Mouse (Mus musculus) heart, embryonic 10.5 days (tissue): ENCODE results near the gene Runx1. TPM values are rescaled to one million over a fixed set of nuclear protein-coding genes. Genes with fewer than 3 reads are reported as not detected.

Experiments
- DNase-seq: peaks from one replicate; pipeline ENCODE4 v3.0.0-alpha.2; 2017; ENCODE audit warnings: low spot score
- H3K27ac ChIP-seq: fragments of 300-500 bp; sonication (generic); 2 replicates; pipeline ENCODE4 v1.5.1; 2016; ENCODE audit warnings: mild to moderate bottlenecking
- H3K27me3 ChIP-seq: fragments of 300-500 bp; sonication (generic); 2 replicates; pipeline ENCODE4 v1.6.1; 2016; ENCODE audit warnings: mild to moderate bottlenecking; ENCODE audit not compliant: poor library complexity, insufficient read depth, severe bottlenecking
- H3K36me3 ChIP-seq: fragments of 300-500 bp; sonication (generic); 2 replicates; pipeline ENCODE4 v1.6.1; 2016; ENCODE audit warnings: mild to moderate bottlenecking, moderate library complexity
- H3K4me1 ChIP-seq: fragments of 300-500 bp; sonication (generic); 2 replicates; pipeline ENCODE4 v1.6.1; 2016; ENCODE audit warnings: mild to moderate bottlenecking
- H3K4me3 ChIP-seq: fragments of 300-500 bp; sonication (generic); 2 replicates; pipeline ENCODE4 v1.5.1; 2016; ENCODE audit warnings: mild to moderate bottlenecking, moderate library complexity
- H3K9me3 ChIP-seq: fragments of 300-500 bp; sonication (generic); 2 replicates; pipeline ENCODE4 v1.6.1; 2016; ENCODE audit warnings: mild to moderate bottlenecking, moderate library complexity
- WGBS: fragments of 180-500 bp; shearing (Covaris S2); methylation state at CpG from one replicate; pipeline ENCODE4 v1.1.7; 2016; 5-methylcytosine and 5-hydroxymethylcytosine counted together
- polyA plus RNA-seq: library from polyadenylated mRNA; unstranded; fragments of >200 nt; fragmentation: Nextera tagmentation; extraction: Ambion mirVana; gene quantifications from 2 replicates; pipeline ENCODE4 v1.2.1, GENCODE M21; 2016

Runx1 gene
- polyA plus RNA-seq, 1 experiment from 2014 or later, result 2.5 TPM

DNA sequence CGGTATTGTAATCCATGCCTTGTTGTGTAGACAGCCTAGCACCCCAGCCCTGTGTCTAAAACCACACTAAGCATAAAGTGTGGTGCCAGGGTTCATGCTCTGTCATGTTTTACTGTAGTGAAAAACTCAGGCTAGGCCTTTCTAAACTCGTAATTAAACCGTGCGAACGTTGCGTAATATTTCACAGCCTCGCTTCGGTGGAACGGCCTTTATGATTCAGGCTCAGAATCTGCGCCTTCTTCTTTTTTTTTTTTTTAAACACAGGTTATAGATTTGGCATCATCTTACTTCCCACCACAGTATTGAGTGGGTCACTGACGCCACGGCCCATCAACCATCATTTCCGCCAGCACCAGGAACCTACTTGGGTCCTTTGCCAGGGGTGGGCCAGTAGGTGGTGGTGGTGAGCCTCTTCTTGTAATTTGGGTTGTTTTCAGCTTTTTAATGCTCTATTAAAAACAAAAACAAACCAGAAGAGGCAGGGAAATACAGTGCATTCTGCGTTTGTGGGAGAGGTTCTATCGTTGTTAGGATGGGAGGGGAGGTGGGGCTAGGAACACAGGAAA lies 210.6 kb downstream of the Runx1 start:
- peaks cover 11% of the 10 kb centered on the region for H3K4me1 ChIP-seq
- no peak overlapping the region for H3K27ac ChIP-seq
- H3K9me3 ChIP-seq, result 0 out of 2 replicates have a peak, but pooled peaks cover 3% of the 10 kb centered on the region
- H3K36me3 ChIP-seq, result no peaks in the 10 kb centered on the region
- no peak for DNase-seq
- no peak overlapping the region for H3K4me3 ChIP-seq
- WGBS, result 88% methylated on average over 15 of the region's 15 CpGs
- H3K27me3 ChIP-seq, result peaks cover 32% of the 10 kb centered on the region

DNA sequence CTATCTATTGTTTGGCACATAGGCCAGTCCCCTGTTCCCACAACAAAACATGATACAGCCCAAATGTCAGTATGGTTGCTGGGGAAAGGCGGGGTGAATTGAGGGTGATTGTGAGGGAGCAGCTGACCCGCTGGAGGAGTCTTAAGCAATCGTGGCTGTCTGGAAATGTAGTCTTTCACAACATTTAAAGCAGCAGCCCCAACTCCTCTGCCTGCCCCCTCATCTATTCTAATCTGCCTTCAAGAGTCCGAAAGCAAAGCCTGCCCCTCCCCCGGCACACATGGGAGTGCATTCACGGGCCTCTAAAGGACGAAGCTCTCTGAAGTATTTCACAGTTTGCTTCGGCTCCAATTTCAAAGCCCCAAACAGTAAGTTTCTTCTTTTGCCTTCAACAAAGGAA lies 213.4 kb downstream of the Runx1 start:
- 49% methylated on average over 8 of the region's 8 CpGs for WGBS
- Histone ChIP-seq H3K9me3 (no peaks in the 10 kb centered on the region), H3K27ac (no peak overlapping the region), H3K36me3 (no peaks in the 10 kb centered on the region), H3K27me3 (peaks cover 48% of the 10 kb centered on the region), H3K4me3 (no peak overlapping the region), H3K4me1 (peaks cover 25% of the 10 kb centered on the region)
- DNase-seq, result no peak

DNA sequence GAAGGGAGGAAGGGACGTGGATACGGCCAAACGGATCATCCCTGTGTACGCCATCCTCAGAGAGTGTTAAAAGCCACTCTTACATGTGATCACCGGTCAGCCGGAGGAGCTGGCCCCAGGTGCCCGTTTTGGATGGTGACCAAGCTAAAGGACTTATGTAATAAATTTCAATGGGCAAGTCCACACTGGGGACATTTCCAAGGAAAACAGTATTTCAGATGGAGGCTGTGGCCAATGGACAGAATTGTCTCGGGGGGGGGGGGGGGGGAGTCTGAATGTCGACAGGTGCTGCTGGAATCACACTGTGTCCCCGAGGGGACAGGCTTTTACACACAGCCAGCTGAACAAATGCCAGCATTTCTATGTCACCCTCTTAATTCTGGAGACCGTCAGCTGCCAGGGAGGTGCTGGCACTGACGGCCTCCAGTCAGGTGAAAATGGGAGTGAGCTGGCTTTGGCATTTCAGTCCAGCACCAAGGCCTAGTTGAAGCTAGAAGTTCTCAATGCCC lies 214.3 kb downstream of the Runx1 start:
- H3K27ac ChIP-seq, result no peak overlapping the region
- H3K9me3 ChIP-seq, result no peaks in the 10 kb centered on the region
- no peaks in the 10 kb centered on the region for H3K36me3 ChIP-seq
- H3K4me1 ChIP-seq, result peaks cover 25% of the 10 kb centered on the region
- H3K27me3 ChIP-seq, result peaks cover 57% of the 10 kb centered on the region
- WGBS, result 87% methylated on average over 12 of the region's 12 CpGs
- H3K4me3 ChIP-seq, result no peak overlapping the region
- no peak for DNase-seq

- WGBS, result 30% methylated on average over 8 of the region's 8 CpGs
- H3K27ac ChIP-seq, result no peak overlapping the region
- no peaks in the 10 kb centered on the region for H3K9me3 ChIP-seq
- peaks cover 69% of the 10 kb centered on the region for H3K27me3 ChIP-seq
- DNase-seq, result no peak
- H3K4me1 ChIP-seq, result peaks cover 35% of the 10 kb centered on the region
- H3K4me3 ChIP-seq, result no peak overlapping the region
- H3K36me3 ChIP-seq, result no peaks in the 10 kb centered on the region
Measured at GRCm38 (mm10) chr16:92610464-92610863, 215.5 kb downstream of the Runx1 start.

DNA sequence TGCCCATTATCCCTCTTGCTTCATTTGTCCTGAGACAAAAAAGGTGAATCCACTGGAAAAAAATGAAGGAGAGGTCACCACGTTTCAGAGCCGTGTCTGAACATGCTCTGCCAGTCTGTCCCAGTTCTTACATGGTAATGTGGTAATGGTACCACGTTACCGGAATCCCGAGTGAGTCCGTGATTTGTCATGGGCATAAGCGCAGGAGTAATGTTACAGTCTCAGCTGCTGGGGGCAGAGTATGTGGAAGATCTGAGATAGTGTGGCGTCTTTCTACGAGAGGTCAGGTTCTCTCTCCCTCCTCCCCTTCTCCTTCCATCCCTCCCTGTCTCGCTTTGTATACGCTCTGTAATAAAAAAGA lies 216.3 kb downstream of the Runx1 start:
- Histone ChIP-seq H3K27ac (no peak overlapping the region), H3K36me3 (no peaks in the 10 kb centered on the region), H3K9me3 (no peaks in the 10 kb centered on the region), H3K27me3 (peaks cover 71% of the 10 kb centered on the region), H3K4me3 (no peak overlapping the region), H3K4me1 (peaks cover 36% of the 10 kb centered on the region)
- WGBS, result 78% methylated on average over 11 of the region's 11 CpGs
- DNase-seq, result no peak

DNA sequence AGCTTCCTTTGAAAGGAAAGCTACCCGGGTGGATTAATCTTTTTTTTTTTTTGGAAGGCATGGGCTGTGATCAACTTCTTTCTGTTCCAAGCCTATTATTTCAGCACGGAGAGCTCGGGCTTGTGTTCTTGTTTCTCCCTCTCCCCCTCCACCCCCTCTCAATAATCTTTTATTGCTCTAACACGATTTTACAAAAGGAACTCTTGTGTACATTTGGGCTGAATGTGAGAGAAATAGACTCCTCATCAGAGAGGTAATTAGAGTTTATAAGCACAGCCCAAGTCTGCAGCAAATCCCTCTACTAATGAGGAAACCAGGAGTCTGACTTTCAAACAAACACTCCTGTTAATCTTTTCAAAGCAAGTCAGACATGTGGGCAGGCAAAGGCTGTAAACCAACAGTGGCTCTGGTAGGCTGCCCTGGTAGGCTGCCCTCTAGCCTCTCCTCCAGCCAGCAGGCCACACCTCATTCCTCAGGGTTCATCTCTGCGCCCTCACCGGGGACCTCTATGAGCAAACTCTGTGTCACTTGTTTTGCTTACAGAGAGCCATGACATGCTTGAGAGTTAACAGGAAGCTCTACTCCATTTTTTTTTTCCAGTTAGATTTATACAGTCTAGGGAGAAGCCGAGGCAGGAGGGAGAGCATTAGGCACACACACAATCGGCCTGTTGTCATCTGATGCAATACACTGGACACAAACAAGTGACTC lies 216.8 kb downstream of the Runx1 start:
- Histone ChIP-seq H3K4me1 (peaks cover 36% of the 10 kb centered on the region), H3K36me3 (no peaks in the 10 kb centered on the region), H3K9me3 (no peaks in the 10 kb centered on the region), H3K27ac (no peak overlapping the region), H3K4me3 (no peak overlapping the region), H3K27me3 (peaks cover 72% of the 10 kb centered on the region)
- 49% methylated on average over 8 of the region's 8 CpGs for WGBS
- DNase-seq, result no peak

DNA sequence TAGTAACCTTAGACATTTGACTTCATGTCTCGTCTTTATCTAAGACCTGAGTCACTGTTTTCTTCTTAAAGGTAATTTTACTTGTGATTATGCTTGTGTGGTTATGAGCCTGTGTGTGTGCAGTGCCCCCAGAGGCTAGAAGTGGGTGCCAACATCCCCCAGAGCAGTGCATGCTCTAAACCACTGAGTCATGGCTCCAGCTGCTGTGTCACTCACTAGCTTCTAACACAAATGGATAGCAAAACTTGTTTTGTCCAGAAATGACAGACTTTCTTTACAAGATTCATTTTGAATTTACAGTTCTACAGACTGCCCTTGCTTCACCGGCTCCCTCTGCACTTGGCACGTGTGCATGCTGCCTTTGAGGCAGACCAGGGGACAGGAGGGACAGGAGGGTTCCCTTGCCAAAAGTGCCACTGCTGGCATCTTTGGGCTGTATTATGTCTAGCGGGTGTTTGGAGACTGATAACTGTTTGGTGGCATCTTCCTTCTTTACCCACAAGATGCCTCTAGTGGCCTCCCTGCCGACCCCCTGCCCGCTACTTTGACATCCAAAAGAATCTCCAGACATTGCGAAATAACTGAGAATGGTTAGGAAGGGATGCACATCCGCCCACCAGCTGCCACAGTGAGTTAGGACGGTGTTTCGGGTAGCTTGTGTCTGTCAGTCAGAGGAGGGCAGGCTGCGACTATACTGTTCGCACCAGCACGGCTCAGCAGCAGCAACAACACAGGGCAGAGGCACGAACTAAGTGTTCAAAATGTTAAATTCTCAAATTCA lies 217.6 kb downstream of the Runx1 start:
- 62% methylated on average over 14 of the region's 14 CpGs for WGBS
- H3K36me3 ChIP-seq, result no peaks in the 10 kb centered on the region
- no peak overlapping the region for H3K27ac ChIP-seq
- H3K27me3 ChIP-seq, result peaks cover 73% of the 10 kb centered on the region
- DNase-seq, result no peak
- H3K4me1 ChIP-seq, result peaks cover 36% of the 10 kb centered on the region
- H3K9me3 ChIP-seq, result no peaks in the 10 kb centered on the region
- H3K4me3 ChIP-seq, result no peak overlapping the region

DNA sequence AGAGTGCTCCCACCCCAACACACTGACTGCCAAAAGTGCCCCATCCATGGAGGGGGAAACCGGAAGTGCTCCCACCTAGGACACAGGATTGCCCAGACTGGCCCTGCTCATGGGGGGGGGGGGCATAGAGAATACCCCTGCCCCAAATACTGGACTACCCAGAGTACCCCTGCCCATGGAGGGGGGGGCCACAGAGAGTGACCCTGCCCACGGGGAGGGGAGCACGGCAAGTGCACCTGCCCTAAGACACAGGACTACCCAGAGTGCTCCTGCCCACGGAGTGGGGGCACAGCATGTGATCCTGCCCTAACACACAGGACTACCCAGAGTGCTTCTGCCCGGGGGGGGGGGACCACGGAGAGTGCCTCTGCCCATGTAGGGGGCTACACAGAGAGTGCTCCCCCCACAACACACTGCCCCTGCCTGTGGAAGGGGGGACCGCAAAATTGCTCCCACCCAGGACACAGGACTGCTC lies 219.4 kb downstream of the Runx1 start:
- H3K27ac ChIP-seq, result peak overlapping the region; percentile 87; the same call in 1 of the 2 replicates
- H3K27me3 ChIP-seq, result peaks cover 64% of the 10 kb centered on the region
- 79% methylated on average over 7 of the region's 7 CpGs for WGBS

GRCm38 (mm10) chr16:92605606-92606490 lies 220.1 kb downstream of the Runx1 start:
- Histone ChIP-seq H3K27ac (peak overlapping the region; percentile 87), H3K4me3 (peak overlapping the region; percentile 61), H3K9me3 (no peaks in the 10 kb centered on the region), H3K4me1 (peaks cover 31% of the 10 kb centered on the region), H3K27me3 (peaks cover 57% of the 10 kb centered on the region), H3K36me3 (no peaks in the 10 kb centered on the region)
- 11% methylated on average over 62 of the region's 64 CpGs for WGBS
- peak; percentile 78 for DNase-seq

More for the DNA sequence above, 219.4 kb downstream of the Runx1 start:
- peaks cover 32% of the 10 kb centered on the region for H3K4me1 ChIP-seq
- no peaks in the 10 kb centered on the region for H3K36me3 ChIP-seq
- no peak for DNase-seq
- no peaks in the 10 kb centered on the region for H3K9me3 ChIP-seq
- H3K4me3 ChIP-seq, result no peak overlapping the region

GRCm38 (mm10) chr16:92602504-92602903 lies 223.4 kb downstream of the Runx1 start:
- 76% methylated on average over 11 of the region's 11 CpGs for WGBS
- Histone ChIP-seq H3K4me3 (no peak overlapping the region), H3K27ac (no peak overlapping the region), H3K4me1 (peaks cover 12% of the 10 kb centered on the region), H3K27me3 (peaks cover 61% of the 10 kb centered on the region), H3K36me3 (no peaks in the 10 kb centered on the region), H3K9me3 (no peaks in the 10 kb centered on the region)
- DNase-seq, result no peak

- no peak for DNase-seq
- no peaks in the 10 kb centered on the region for H3K36me3 ChIP-seq
- peaks cover 54% of the 10 kb centered on the region for H3K27me3 ChIP-seq
- H3K4me3 ChIP-seq, result no peak overlapping the region
- peaks cover 8% of the 10 kb centered on the region; the same call in 1 of the 2 replicates for H3K4me1 ChIP-seq
- WGBS, result 70% methylated on average over 9 of the region's 9 CpGs
- no peaks in the 10 kb centered on the region for H3K9me3 ChIP-seq
- no peak overlapping the region for H3K27ac ChIP-seq
Measured at GRCm38 (mm10) chr16:92601270-92601826, 224.6 kb downstream of the Runx1 start.

- DNase-seq, result no peak
- Histone ChIP-seq H3K9me3 (no peaks in the 10 kb centered on the region), H3K27ac (no peak overlapping the region), H3K27me3 (peaks cover 45% of the 10 kb centered on the region), H3K4me3 (no peak overlapping the region), H3K36me3 (no peaks in the 10 kb centered on the region), H3K4me1 (no peaks in the 10 kb centered on the region)
- 80% methylated on average over 11 of the region's 11 CpGs for WGBS
Measured at GRCm38 (mm10) chr16:92599451-92599850, 226.5 kb downstream of the Runx1 start.
